Mouse (Mus musculus) A20 (cell line): ENCODE measurements around the gene Spaca4.

Source experiments
- DNase-seq: peaks from one replicate; pipeline ENCODE4 v3.0.0-alpha.2; 2011; ENCODE audit warnings: low read depth, low spot score

Gene Spaca4

GRCm38 (mm10) chr7:45700301-45701015 is 25.2 kb downstream of the Spaca4 start:
- DNase-seq: peak; percentile 65

GRCm38 (mm10) chr7:45699523-45700141 is 26.0 kb downstream of the Spaca4 start, which contains the start of gene Car11:
TSS of gene Car11 (plus strand) at chr7:45699843.
- no peak for DNase-seq

- no peak for DNase-seq
These were observed 27.7 kb downstream of the Spaca4 start for GRCm38 (mm10) chr7:45697894-45698293.

GRCm38 (mm10) chr7:45695098-45695497 is 30.5 kb downstream of the Spaca4 start:
- peak; percentile 18 for DNase-seq

GRCm38 (mm10) chr7:45693921-45694591 is 31.6 kb downstream of the Spaca4 start, which contains the start of gene Sec1:
TSS of gene Sec1 (minus strand) at chr7:45694402.
- DNase-seq: no peak

GRCm38 (mm10) chr7:45692364-45692763 is 33.2 kb downstream of the Spaca4 start:
- no peak for DNase-seq

GRCm38 (mm10) chr7:45689800-45690199 is 35.8 kb downstream of the Spaca4 start:
- no peak for DNase-seq

- peak; percentile 22 for DNase-seq
These were observed 36.5 kb downstream of the Spaca4 start for GRCm38 (mm10) chr7:45689099-45689498.

- no peak for DNase-seq
These were observed 38.8 kb downstream of the Spaca4 start for GRCm38 (mm10) chr7:45686841-45687240.

GRCm38 (mm10) chr7:45685811-45686210 is 39.8 kb downstream of the Spaca4 start:
- no peak for DNase-seq

- no peak for DNase-seq
These were observed 42.1 kb downstream of the Spaca4 start, which contains the start of gene Ntn5 for GRCm38 (mm10) chr7:45683396-45684050. TSS of gene Ntn5 (plus strand) at chr7:45684022.

- DNase-seq: peak; percentile 91
These were observed 43.2 kb downstream of the Spaca4 start for GRCm38 (mm10) chr7:45682144-45683126.

- peak; percentile 93 for DNase-seq
These were observed 44.4 kb downstream of the Spaca4 start for GRCm38 (mm10) chr7:45681046-45681736.

GRCm38 (mm10) chr7:45679966-45680621 is 45.5 kb downstream of the Spaca4 start:
- peak; percentile 60 for DNase-seq

GRCm38 (mm10) chr7:45678513-45678912 is 47.1 kb downstream of the Spaca4 start:
- DNase-seq: no peak

- DNase-seq: no peak
These were observed 47.9 kb downstream of the Spaca4 start for GRCm38 (mm10) chr7:45677627-45678295.
